Mouse (Mus musculus) heart, adult 10 weeks (tissue): ENCODE results near the gene Naa35. TPM values are rescaled to one million over a fixed set of nuclear protein-coding genes. Genes with fewer than 3 reads are reported as not detected.

Experiments
- polyA plus RNA-seq: library from polyadenylated mRNA; stranded (reverse); fragments of 350-450 nt; fragmentation: Illumina TruSeq; extraction: RNeasy Lipid Tissue Mini Kit (QIAGEN cat#74804); gene quantifications from one replicate; pipeline ENCODE4 v1.2.3, GENCODE M21; 2014; ENCODE audit warnings: low read depth, low replicate concordance

The Naa35 gene
- polyA plus RNA-seq, result 51.5 TPM

DNA sequence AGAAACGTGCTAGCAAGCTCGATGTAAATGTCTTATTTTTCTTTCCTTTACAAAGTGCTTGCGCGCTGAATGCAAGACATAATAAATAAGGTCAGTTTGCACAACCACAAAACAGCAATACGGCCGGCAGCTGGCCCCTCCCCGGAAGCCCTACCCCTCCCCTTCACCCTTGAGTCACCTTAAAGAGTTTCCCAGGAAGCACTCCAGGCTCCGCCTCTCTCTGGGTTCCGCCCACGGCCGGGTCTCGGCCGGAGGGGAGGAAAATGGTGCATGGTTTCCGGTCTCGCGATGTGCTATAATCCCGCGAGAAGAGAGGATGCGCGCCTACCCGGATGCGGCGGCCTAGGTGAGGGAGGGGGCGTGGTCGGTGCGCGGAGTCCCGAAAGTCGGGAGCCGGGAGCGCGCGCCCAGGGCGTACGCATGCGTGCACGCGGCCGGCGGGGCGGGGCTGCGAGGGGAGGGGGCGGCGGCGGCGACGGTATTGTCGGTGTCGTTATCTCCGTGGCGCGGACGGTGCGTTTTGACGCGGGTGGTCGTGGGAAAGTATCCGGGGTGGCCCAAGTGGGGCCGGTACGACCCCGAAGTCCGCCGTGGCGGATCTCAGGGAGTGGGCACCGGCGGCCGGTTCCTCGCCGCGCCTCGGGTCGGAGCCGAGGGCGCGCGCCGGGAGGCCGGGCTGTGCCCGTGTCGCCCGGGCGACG lies at the start of gene Naa35, which contains the start of gene Agtpbp1:
TSS of gene Naa35 (plus strand) at position 313 of the 701 bp plus-strand sequence.
TSS of gene Agtpbp1 (minus strand) at position 281 of the 701 bp plus-strand sequence.

DNA sequence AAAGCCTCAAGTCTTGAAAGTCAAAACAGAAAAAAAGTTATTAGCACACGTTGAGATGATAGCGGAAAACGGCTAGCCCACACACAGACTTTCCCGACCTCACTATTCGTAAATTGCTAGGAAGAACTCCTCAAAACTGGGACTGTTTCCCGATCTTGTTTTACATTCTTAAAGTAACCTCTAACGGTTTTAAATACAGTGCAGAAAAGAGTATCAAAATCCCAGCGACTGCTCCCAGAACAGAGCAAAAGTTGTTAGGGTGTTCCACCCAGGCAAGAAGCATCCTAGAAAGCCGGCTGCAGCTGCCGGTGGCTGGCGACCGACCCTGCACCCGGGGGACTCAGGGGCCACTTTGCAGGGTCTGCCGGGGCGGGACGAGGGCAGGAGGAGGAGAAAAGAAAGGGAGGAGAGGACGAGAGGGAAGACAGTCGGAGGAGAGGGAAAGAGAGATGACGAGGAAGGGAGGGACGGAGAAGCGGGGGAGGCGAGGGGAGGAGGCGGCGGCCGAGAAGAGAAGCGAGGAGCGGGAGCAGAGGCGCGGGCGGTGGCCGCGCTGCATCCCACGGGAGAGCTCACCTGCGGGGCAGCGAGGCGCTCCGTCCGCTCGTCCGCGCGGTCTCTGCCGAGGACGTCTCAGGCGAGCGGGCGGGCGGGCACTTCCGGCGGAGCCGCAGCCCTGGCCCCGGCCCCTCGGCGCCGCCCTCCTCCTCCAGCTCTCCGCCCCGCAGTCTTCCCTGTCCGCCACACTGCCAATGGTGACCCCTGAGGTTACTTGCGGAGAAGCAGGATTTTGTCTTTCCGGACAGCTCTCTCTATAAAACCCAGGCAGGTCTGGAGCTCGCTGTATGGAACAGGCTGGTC lies 90.3 kb downstream of the Naa35 start, which contains the start of gene Golm1:
TSS of gene Golm1 (minus strand) at position 661 of the 861 bp plus-strand sequence.

Other genes with a start within 250 kb of the Naa35 start
- 111 TPM for gene Agtpbp1, start within 50 bp of the Naa35 start, polyA plus RNA-seq
- 13.5 TPM for gene Golm1, start 90.6 kb downstream of the Naa35 start, polyA plus RNA-seq
- not detected for gene 4921517D22Rik, start 108.8 kb downstream of the Naa35 start, polyA plus RNA-seq
- not detected for gene Spata31d1a, start 125.1 kb downstream of the Naa35 start, polyA plus RNA-seq
- gene Spata31d1b, start 127.0 kb downstream of the Naa35 start, polyA plus RNA-seq, result not detected
- not detected for gene Spata31d1d, start 146.5 kb downstream of the Naa35 start, polyA plus RNA-seq
- not detected for gene 1700014D04Rik, start 161.5 kb downstream of the Naa35 start, polyA plus RNA-seq
- gene Isca1, start 184.6 kb downstream of the Naa35 start, polyA plus RNA-seq, result 322 TPM
- gene Gm49354, start 197.0 kb downstream of the Naa35 start, polyA plus RNA-seq, result not detected
- 34.1 TPM for gene Tut7, start 237.9 kb downstream of the Naa35 start, polyA plus RNA-seq